Mouse (Mus musculus) brain, embryonic 14.5 days (tissue): ENCODE measurements at regions not wholly inside any gene's neighbourhood (a gene's known extent, or its start where the extent isn't known, plus 50 kb on each side); places are given as distances from the start of the nearest gene placed in this dataset.

Experiments
- CTCF ChIP-seq: fragments of 200-500 bp; IDR thresholded peaks from 2 replicates; pipeline ENCODE4 v1.5.1; 2012; ENCODE audit warnings: inconsistent platforms, mild to moderate bottlenecking, moderate library complexity, borderline replicate concordance; ENCODE audit not compliant: insufficient read depth, insufficient read length; ENCODE audit errors: extremely low read depth
- POLR2A ChIP-seq: fragments of 200-500 bp; IDR thresholded peaks from 2 replicates; pipeline ENCODE4 v1.6.1; 2012; ENCODE audit warnings: mild to moderate bottlenecking, inconsistent platforms, borderline replicate concordance; ENCODE audit not compliant: poor library complexity, insufficient read depth, insufficient read length, severe bottlenecking; ENCODE audit errors: extremely low read depth

DNA sequence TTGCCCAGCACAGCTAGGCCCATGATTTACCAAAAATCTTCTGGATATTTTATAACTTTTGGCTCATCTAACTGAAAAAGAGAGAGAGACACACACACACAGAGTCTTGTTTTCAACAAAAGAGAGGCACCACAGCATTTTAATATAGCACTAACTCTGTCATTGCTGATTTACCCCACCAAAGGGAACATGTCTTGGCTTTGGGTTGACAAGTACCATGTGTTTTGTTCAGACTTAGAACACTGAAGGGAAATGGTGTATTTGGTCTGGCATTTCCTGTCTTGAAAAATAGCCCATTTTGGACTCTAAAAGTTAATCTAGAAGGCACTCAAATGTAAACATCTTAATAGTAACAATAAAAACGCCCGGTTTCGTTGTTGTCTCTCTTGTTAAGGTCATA is 432.7 kb upstream of the Ptger4 start:
- TF ChIP-seq CTCF, result no peak
- TF ChIP-seq POLR2A, result no peak
